12 mouse cellular contexts compared by ENCODE assay signal in the genomic region with DNA sequence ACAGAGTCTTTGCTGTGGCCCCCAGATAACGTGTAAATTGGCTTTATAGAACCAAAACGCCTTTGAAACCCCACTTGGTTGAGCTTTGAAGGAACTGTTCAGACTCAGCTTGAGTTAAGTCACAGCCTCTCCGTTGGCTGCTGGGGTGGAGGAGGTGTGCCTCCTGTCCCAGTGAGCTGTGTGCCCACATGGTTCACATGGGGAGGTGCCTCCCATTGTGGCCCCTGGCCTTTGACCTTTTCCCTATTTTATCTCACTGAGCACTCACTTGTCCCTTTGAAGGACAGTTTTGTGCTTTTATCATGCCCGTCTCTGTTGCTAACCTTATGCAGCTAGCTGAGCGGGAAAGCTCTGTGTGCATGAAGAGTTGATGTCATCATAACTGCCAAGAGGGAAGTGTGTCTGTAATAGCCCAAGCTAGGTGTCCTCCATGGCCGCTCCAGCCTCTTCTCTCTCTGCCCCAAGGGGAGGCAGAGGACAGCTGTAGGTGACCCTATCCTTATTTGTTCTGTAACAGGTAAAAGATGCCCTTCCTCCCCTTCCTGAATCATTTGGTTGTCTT. TPM values are rescaled to one million over a fixed set of nuclear protein-coding genes. Genes with fewer than 3 reads are reported as not detected.
DNase-seq lines count a peak whose midpoint lies in the region; ATAC-seq lines count a peak whose summit lies in the region.
"Had no signal": no experiment of that assay in that cellular context is flagged by ENCODE, and none has a peak within 500 bp of the region (broad histone marks: within the 10 kb centered on the region; RNA-seq: fewer than 3 reads in every experiment).

No protein-coding gene starts in this region.

- no peak for DNase-seq in heart, adult 9 months (ENCODE audit: low spot score in 2 of 2)
- DNase-seq in midbrain, embryonic 11.5 days (ENCODE audit: low spot score, missing footprints) = peak; percentile 80
- DNase-seq in midbrain, embryonic 14.5 days = no peak
- DNase-seq in lung, adult 18-20 months = no peak
- DNase-seq: cerebellum, postnatal 36 days; heart, adult 18-20 months; lung, postnatal 14 days had no signal

- H3K27me3 ChIP-seq in heart, embryonic 12.5 days (replicated peaks) = no peaks in the 10 kb centered on the region
- no peaks in the 10 kb centered on the region for H3K27me3 ChIP-seq in midbrain, embryonic 11.5 days (ENCODE audit: control insufficient read depth, insufficient read depth, low read length)
- no peaks in the 10 kb centered on the region for H3K27me3 ChIP-seq in midbrain, embryonic 14.5 days (ENCODE audit: control insufficient read depth, insufficient read depth, low read length)
- H3K27me3 ChIP-seq in liver, embryonic 12.5 days (replicated peaks) = no peaks in the 10 kb centered on the region; the same call in 1 of the 2 replicates

- H3K4me3 ChIP-seq in heart, embryonic 12.5 days = no peak overlapping the region
- no peak overlapping the region for H3K4me3 ChIP-seq in midbrain, embryonic 11.5 days (ENCODE audit: low read depth, low read length)
- no peak overlapping the region for H3K4me3 ChIP-seq in midbrain, embryonic 14.5 days (replicated peaks; ENCODE audit: low read depth, low read length)
- no peak overlapping the region for H3K4me3 ChIP-seq in liver, embryonic 12.5 days

- H3K4me1 ChIP-seq in heart, embryonic 12.5 days (replicated peaks) = peaks cover 61% of the 10 kb centered on the region
- no peaks in the 10 kb centered on the region for H3K4me1 ChIP-seq in midbrain, embryonic 11.5 days (ENCODE audit: control insufficient read depth, insufficient read depth, low read length)
- H3K4me1 ChIP-seq in midbrain, embryonic 14.5 days (ENCODE audit: control insufficient read depth, insufficient read depth, low read length) = no peaks in the 10 kb centered on the region
- peaks cover 59% of the 10 kb centered on the region for H3K4me1 ChIP-seq in liver, embryonic 12.5 days

- H3K4me2 ChIP-seq in heart, embryonic 12.5 days = no peak overlapping the region
- no peak overlapping the region for H3K4me2 ChIP-seq in midbrain, embryonic 11.5 days
- H3K4me2 ChIP-seq in midbrain, embryonic 14.5 days (ENCODE audit: low read length) = no peak overlapping the region
- peak overlapping the region; percentile 6; the same call in 1 of the 2 replicates for H3K4me2 ChIP-seq in liver, embryonic 12.5 days

- no peaks in the 10 kb centered on the region for H3K9me3 ChIP-seq in heart, embryonic 12.5 days (replicated peaks)
- H3K9me3 ChIP-seq in midbrain, embryonic 11.5 days (ENCODE audit: control insufficient read depth, low read length) = no peaks in the 10 kb centered on the region
- H3K9me3 ChIP-seq in midbrain, embryonic 14.5 days (ENCODE audit: control insufficient read depth, low read length) = no peaks in the 10 kb centered on the region
- H3K9me3 ChIP-seq in liver, embryonic 12.5 days (replicated peaks) = no peaks in the 10 kb centered on the region

- no peak overlapping the region for H3K9ac ChIP-seq in heart, embryonic 12.5 days
- no peak overlapping the region for H3K9ac ChIP-seq in midbrain, embryonic 11.5 days (ENCODE audit: low read length)
- H3K9ac ChIP-seq in midbrain, embryonic 14.5 days (replicated peaks; ENCODE audit: low read length) = no peak overlapping the region
- H3K9ac ChIP-seq in liver, embryonic 12.5 days = no peak overlapping the region

- ATAC-seq in heart, embryonic 12.5 days (ENCODE audit: insufficient number of reproducible peaks, low FRiP score) = no peak
- ATAC-seq in midbrain, embryonic 11.5 days (ENCODE audit: low FRiP score) = no peak
- no peak for ATAC-seq in midbrain, embryonic 14.5 days (ENCODE audit: low FRiP score, low TSS enrichment)
- peak; percentile 37; the same call in 1 of the 2 replicates for ATAC-seq in liver, embryonic 12.5 days
- no peak for ATAC-seq in erythroblast, adult 5-6 weeks (replicated peaks; ENCODE audit: low FRiP score, poor library complexity, severe bottlenecking)

- 26% methylated on average over 6 of the region's 6 CpGs for WGBS in heart, embryonic 12.5 days
- WGBS in midbrain, embryonic 11.5 days = 42% methylated on average over 6 of the region's 6 CpGs
- 35% methylated on average over 6 of the region's 6 CpGs for WGBS in midbrain, embryonic 14.5 days
- 16% methylated on average over 6 of the region's 6 CpGs for WGBS in liver, embryonic 12.5 days (ENCODE audit: insufficient replicate concordance)

- peaks cover 7% of the 10 kb centered on the region; the same call in 1 of the 2 replicates for H3K36me3 ChIP-seq in heart, embryonic 12.5 days
- no peaks in the 10 kb centered on the region for H3K36me3 ChIP-seq in midbrain, embryonic 11.5 days (ENCODE audit: control insufficient read depth, insufficient read depth, low read length)
- H3K36me3 ChIP-seq in midbrain, embryonic 14.5 days (ENCODE audit: control insufficient read depth, insufficient read depth, low read length) = peaks cover 28% of the 10 kb centered on the region
- H3K36me3 ChIP-seq in liver, embryonic 12.5 days = no peaks in the 10 kb centered on the region

- peak overlapping the region; percentile 48 for H3K27ac ChIP-seq in heart, embryonic 12.5 days (ENCODE audit: poor library complexity, severe bottlenecking)
- H3K27ac ChIP-seq in midbrain, embryonic 11.5 days (ENCODE audit: low read depth, low read length) = no peak overlapping the region
- H3K27ac ChIP-seq in midbrain, embryonic 14.5 days (replicated peaks; ENCODE audit: low read depth, low read length) = no peak overlapping the region
- 0 out of 2 replicates have a peak overlapping the region, but pooled peaks have one; percentile 18 for H3K27ac ChIP-seq in liver, embryonic 12.5 days

RNA-seq across cellular contexts. Expression of gene Rho, which starts 23.0 kb away (rescaled TPM):
- 0.13 TPM in 1 of 2 replicates, not detected in the other for polyA plus RNA-seq in heart, embryonic 12.5 days (2016; fragmentation: Nextera tagmentation; extraction: Ambion mirVana)
- 0.08 TPM in 1 of 2 replicates, not detected in the other for polyA plus RNA-seq in midbrain, embryonic 11.5 days (2014; fragmentation: Nextera tagmentation; extraction: Ambion mirVana)
- polyA plus RNA-seq in midbrain, embryonic 14.5 days (2014; fragmentation: Nextera tagmentation; extraction: Ambion mirVana) = 0.07 and 0.59 TPM in 2 replicates
- polyA plus RNA-seq in liver, embryonic 12.5 days (2016; fragmentation: Nextera tagmentation; extraction: Ambion mirVana) = not detected in 2 replicates
- total RNA-seq in erythroblast, adult 5-6 weeks (2015; ENCODE audit: low replicate concordance) = not detected in 2 replicates
- total RNA-seq in erythroblast, adult 5-6 weeks (2017; ENCODE audit: low replicate concordance) = 0.09 TPM in 1 of 2 replicates, not detected in the other
- total RNA-seq: heart, adult 18-20 months had no signal

RNA-seq across cellular contexts. Expression of gene H1foo, which starts 36.2 kb away (rescaled TPM):
- polyA plus RNA-seq in heart, embryonic 12.5 days (2016; fragmentation: Nextera tagmentation; extraction: Ambion mirVana) = not detected in 2 replicates
- not detected in 2 replicates for polyA plus RNA-seq in midbrain, embryonic 11.5 days (2014; fragmentation: Nextera tagmentation; extraction: Ambion mirVana)
- not detected in 2 replicates for polyA plus RNA-seq in midbrain, embryonic 14.5 days (2014; fragmentation: Nextera tagmentation; extraction: Ambion mirVana)
- polyA plus RNA-seq in liver, embryonic 12.5 days (2016; fragmentation: Nextera tagmentation; extraction: Ambion mirVana) = not detected in 2 replicates
- not detected in 2 replicates for total RNA-seq in erythroblast, adult 5-6 weeks (2015; ENCODE audit: low replicate concordance)
- total RNA-seq in erythroblast, adult 5-6 weeks (2017; ENCODE audit: low replicate concordance) = not detected in 2 replicates
- total RNA-seq: heart, adult 18-20 months; left cerebral cortex, postnatal 25 days had no signal
- polyA plus RNA-seq: testis, adult 2 months had no signal

RNA-seq across cellular contexts. Expression of gene Ift122, which starts 55.2 kb away (rescaled TPM):
- polyA plus RNA-seq in heart, embryonic 12.5 days (2016; fragmentation: Nextera tagmentation; extraction: Ambion mirVana) = 22.7 and 24.5 TPM in 2 replicates
- 25.6 and 25.9 TPM in 2 replicates for polyA plus RNA-seq in midbrain, embryonic 11.5 days (2014; fragmentation: Nextera tagmentation; extraction: Ambion mirVana)
- polyA plus RNA-seq in midbrain, embryonic 14.5 days (2014; fragmentation: Nextera tagmentation; extraction: Ambion mirVana) = 19.1 and 28.1 TPM in 2 replicates
- 4.8 and 5.3 TPM in 2 replicates for polyA plus RNA-seq in liver, embryonic 12.5 days (2016; fragmentation: Nextera tagmentation; extraction: Ambion mirVana)
- total RNA-seq in erythroblast, adult 5-6 weeks (2015; ENCODE audit: low replicate concordance) = 0.42 TPM in 1 of 2 replicates, not detected in the other
- total RNA-seq in erythroblast, adult 5-6 weeks (2017; ENCODE audit: low replicate concordance) = 3.7 TPM in 1 of 2 replicates, not detected in the other

RNA-seq across cellular contexts. Expression of gene Mbd4, which starts 55.3 kb away (rescaled TPM):
- 11.0 and 14.2 TPM in 2 replicates for polyA plus RNA-seq in heart, embryonic 12.5 days (2016; fragmentation: Nextera tagmentation; extraction: Ambion mirVana)
- polyA plus RNA-seq in midbrain, embryonic 11.5 days (2014; fragmentation: Nextera tagmentation; extraction: Ambion mirVana) = 19.6 and 24.7 TPM in 2 replicates
- 5.3 and 10.2 TPM in 2 replicates for polyA plus RNA-seq in midbrain, embryonic 14.5 days (2014; fragmentation: Nextera tagmentation; extraction: Ambion mirVana)
- 14.5 and 16.2 TPM in 2 replicates for polyA plus RNA-seq in liver, embryonic 12.5 days (2016; fragmentation: Nextera tagmentation; extraction: Ambion mirVana)
- total RNA-seq in erythroblast, adult 5-6 weeks (2015; ENCODE audit: low replicate concordance) = 1.7 and 2.7 TPM in 2 replicates
- 9.9 and 13.4 TPM in 2 replicates for total RNA-seq in erythroblast, adult 5-6 weeks (2017; ENCODE audit: low replicate concordance)

Comparison
In these comparisons a context has a peak if more than half of its experiments do, and no peak if none do; other contexts are left out.
1. H3K27ac ChIP-seq: peak in heart, embryonic 12.5 days (single experiment) and liver, embryonic 12.5 days (single experiment); none in midbrain, embryonic 11.5 days (single experiment) and midbrain, embryonic 14.5 days (single experiment).